Mouse (Mus musculus) embryonic fibroblast, embryonic 13.5 days (primary cell): ENCODE results near the gene Zim1.

Experiments used
- CTCF ChIP-seq: IDR thresholded peaks from 2 replicates; pipeline ENCODE4 v1.5.1; 2011; ENCODE audit warnings: mild to moderate bottlenecking, control low read depth, low read length, moderate library complexity, borderline replicate concordance; ENCODE audit not compliant: insufficient read depth
- POLR2A ChIP-seq: IDR thresholded peaks from 2 replicates; pipeline ENCODE4 v1.6.1; 2011; ENCODE audit warnings: low read depth, mild to moderate bottlenecking, control low read depth, low read length, moderate library complexity

- TF ChIP-seq CTCF (no peak), POLR2A (no peak)
Measured at GRCm38 (mm10) chr7:6731373-6731772, 35.1 kb upstream of the Zim1 start.
